Mouse (Mus musculus): ENCODE data around the gene Gm17482.

Gene Gm17482

GRCm38 (mm10) chr6:115292621-115293020 is 65.5 kb downstream of the Gm17482 start:
- DNase-seq (ENCODE audit: low spot score): no peak

- DNase-seq (ENCODE audit: low spot score): no peak
Measured at GRCm38 (mm10) chr6:115293877-115294276, 66.7 kb downstream of the Gm17482 start.

- DNase-seq (ENCODE audit: low spot score): no peak
Measured at GRCm38 (mm10) chr6:115307134-115307533, 80.0 kb downstream of the Gm17482 start.

Measured in urinary bladder, postnatal 10 days (tissue).